Mouse (Mus musculus): Measurements from ENCODE around the gene Gm7356. TPM values are rescaled to one million over a fixed set of nuclear protein-coding genes. Genes with fewer than 3 reads are reported as not detected.
"Not testable (repeated sequence)": the region's sequence is repeated elsewhere in the genome, so short reads cannot be mapped to it uniquely, and the experiment has no call there.

The Gm7356 gene
- polyA plus RNA-seq, 1 experiment from 2014 or later: not detected

DNA sequence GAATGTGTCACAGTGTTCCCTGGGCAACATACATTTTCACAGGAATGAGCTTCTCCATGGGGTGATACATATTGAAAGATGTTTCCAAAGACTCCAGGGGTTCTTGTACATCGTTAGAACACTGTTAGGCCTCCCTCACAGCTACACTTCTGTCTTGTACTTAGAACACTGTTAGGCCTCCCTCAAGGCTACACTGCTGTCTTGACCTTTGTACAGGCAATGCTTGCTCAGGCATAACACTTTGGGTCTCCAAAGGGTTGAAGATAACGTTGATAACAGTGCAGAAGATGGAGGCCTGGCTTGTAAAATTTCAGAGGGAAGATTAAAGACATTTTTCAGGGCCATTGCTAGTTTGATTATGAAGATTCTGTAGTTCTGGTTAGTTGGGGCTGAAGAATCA is 45.4 kb downstream of the Gm7356 start:
- not testable (repeated sequence) for H3K36me3 ChIP-seq (ENCODE audit: control insufficient read depth, insufficient read depth, low read length); H3K9ac ChIP-seq (ENCODE audit: low read depth, low read length); H3K27ac ChIP-seq (ENCODE audit: low read length); H3K4me1 ChIP-seq (ENCODE audit: control insufficient read depth, insufficient read depth, low read length); H3K9me3 ChIP-seq (ENCODE audit: control insufficient read depth, low read length); H3K4me2 ChIP-seq (ENCODE audit: low read depth, low read length); H3K4me3 ChIP-seq (ENCODE audit: low read length); H3K27me3 ChIP-seq (replicated peaks; ENCODE audit: control insufficient read depth, insufficient read depth, low read length)
- ATAC-seq: peak; percentile 88
- WGBS: 44% methylated on average over 1 of the region's 2 CpGs

- ATAC-seq: 0 out of 2 replicates have a peak, but pooled peaks have one; percentile 33
- not testable (repeated sequence) for H3K27ac ChIP-seq (ENCODE audit: low read length); H3K4me2 ChIP-seq (ENCODE audit: low read depth, low read length); H3K36me3 ChIP-seq (ENCODE audit: control insufficient read depth, insufficient read depth, low read length); H3K9ac ChIP-seq (ENCODE audit: low read depth, low read length); H3K9me3 ChIP-seq (ENCODE audit: control insufficient read depth, low read length); H3K4me1 ChIP-seq (ENCODE audit: control insufficient read depth, insufficient read depth, low read length); H3K27me3 ChIP-seq (replicated peaks; ENCODE audit: control insufficient read depth, insufficient read depth, low read length); H3K4me3 ChIP-seq (ENCODE audit: low read length)
- WGBS: 79% methylated on average over 1 of the region's 1 CpGs
These were observed 51.9 kb downstream of the Gm7356 start for GRCm38 (mm10) chr17:13951570-13951969.

Other genes starting within 250 kb of the Gm7356 start
- 29.3 and 39.5 TPM in 2 replicates for gene Afdn, start 243.2 kb downstream of the Gm7356 start, polyA plus RNA-seq (2015; fragmentation: Nextera tagmentation; extraction: Ambion mirVana)
- gene Tcte2, start 241.9 kb downstream of the Gm7356 start, polyA plus RNA-seq (2015; fragmentation: Nextera tagmentation; extraction: Ambion mirVana): 4.0 and 4.1 TPM in 2 replicates
- not detected in 2 replicates for gene Gm7168, start 55.3 kb downstream of the Gm7356 start, polyA plus RNA-seq (2015; fragmentation: Nextera tagmentation; extraction: Ambion mirVana)
- gene Gm7358, start 55.8 kb upstream of the Gm7356 start, polyA plus RNA-seq (2015; fragmentation: Nextera tagmentation; extraction: Ambion mirVana): not detected in 2 replicates
- gene Dact2, start 200.6 kb upstream of the Gm7356 start, polyA plus RNA-seq (2015; fragmentation: Nextera tagmentation; extraction: Ambion mirVana): 4.5 and 5.1 TPM in 2 replicates

Data from intestine, embryonic 16.5 days (tissue).